Mouse (Mus musculus) CH12.LX (cell line): Measurements from ENCODE around the gene Olfr549. TPM values are rescaled to one million over a fixed set of nuclear protein-coding genes. Genes with fewer than 3 reads are reported as not detected.

ENCODE experiments used
- DNase-seq: peaks from one replicate; pipeline ENCODE4 v3.0.0-alpha.2; 2013; ENCODE audit errors: extremely low read depth
- H3K27ac ChIP-seq: 2 replicates; pipeline ENCODE4 v1.5.1; 2012; ENCODE audit warnings: low read depth, mild to moderate bottlenecking, control low read depth, moderate library complexity; ENCODE audit not compliant: insufficient read depth
- H3K27me3 ChIP-seq: replicated peaks from 2 replicates; pipeline ENCODE3; 2012; ENCODE audit warnings: inconsistent platforms
- H3K36me3 ChIP-seq, 2 experiments: replicated peaks in 1 of 2; 2 replicates each; pipeline versions ENCODE3 to v1.6.1; 2012; ENCODE audit warnings: inconsistent platforms in 1 of 2, low read length in 1 of 2, mild to moderate bottlenecking in 1 of 2, mixed read lengths in 1 of 2, moderate library complexity in 1 of 2; ENCODE audit not compliant: control insufficient read depth in 1 of 2, insufficient read depth in 1 of 2
- H3K4me1 ChIP-seq, 2 experiments: 2 replicates each; pipeline ENCODE4 v1.6.1; 2012; ENCODE audit warnings: inconsistent platforms in 1 of 2, moderate library complexity in 1 of 2; ENCODE audit not compliant: insufficient read depth in 2 of 2, control insufficient read depth in 1 of 2
- H3K4me2 ChIP-seq: 2 replicates; pipeline ENCODE4 v1.6.1; 2012; ENCODE audit warnings: low read depth, mild to moderate bottlenecking, control low read depth; ENCODE audit not compliant: poor library complexity, insufficient read depth, severe bottlenecking
- H3K4me3 ChIP-seq, 3 experiments: fragments of 150-350 bp in 1 of 3; sonication (generic) in 1 of 3; replicated peaks in 1 of 3; 2 replicates each; pipeline versions ENCODE3 to v1.5.1; 2011 to 2012; ENCODE audit warnings: low read depth in 2 of 3, low read length in 2 of 3, mild to moderate bottlenecking in 2 of 3, moderate library complexity in 2 of 3, control low read depth in 1 of 3, improper control_type of control experiment in 1 of 3, inconsistent platforms in 1 of 3, mixed read lengths in 1 of 3; ENCODE audit not compliant: poor library complexity in 1 of 3
- H3K79me2 ChIP-seq: replicated peaks from 2 replicates; pipeline ENCODE4 v1.6.1; 2012; ENCODE audit warnings: mild to moderate bottlenecking, moderate library complexity; ENCODE audit not compliant: control insufficient read depth, poor library complexity, insufficient read depth, severe bottlenecking; ENCODE audit errors: extremely low read depth
- H3K9ac ChIP-seq: 2 replicates; pipeline ENCODE4 v1.6.1; 2012; ENCODE audit warnings: low read depth, mild to moderate bottlenecking, control low read depth, moderate library complexity; ENCODE audit not compliant: insufficient read depth
- H3K9me3 ChIP-seq: replicated peaks from 2 replicates; pipeline ENCODE3; 2012; ENCODE audit warnings: low read length, inconsistent platforms, mixed read lengths
- ETS1 ChIP-seq: conservative IDR thresholded peaks from 2 replicates; pipeline ENCODE4 v1.6.1; 2012; ENCODE audit warnings: low read depth, mild to moderate bottlenecking, inconsistent platforms, low read length, improper control_type of control experiment, moderate library complexity
- GABPA ChIP-seq: IDR thresholded peaks from 2 replicates; pipeline ENCODE4 v1.6.1; 2012; ENCODE audit warnings: low read depth, low read length, improper control_type of control experiment, inconsistent platforms; ENCODE audit not compliant: insufficient replicate concordance
- MAZ ChIP-seq: IDR thresholded peaks from 2 replicates; pipeline ENCODE4 v1.6.1; 2012; ENCODE audit warnings: low read depth, mild to moderate bottlenecking, inconsistent platforms, low read length, improper control_type of control experiment, moderate library complexity
- MXI1 ChIP-seq: IDR thresholded peaks from 2 replicates; pipeline ENCODE4 v1.6.1; 2011; ENCODE audit warnings: mild to moderate bottlenecking, low read depth, low read length, improper control_type of control experiment
- POLR2A ChIP-seq: IDR thresholded peaks from 2 replicates; pipeline ENCODE4 v1.6.1; 2011; ENCODE audit warnings: low read depth, mild to moderate bottlenecking, improper control_type of control experiment, low read length
- RAD21 ChIP-seq: IDR thresholded peaks from 2 replicates; pipeline ENCODE4 v1.6.1; 2011; ENCODE audit warnings: low read depth, mild to moderate bottlenecking, low read length, improper control_type of control experiment, moderate library complexity
- RCOR1 ChIP-seq: conservative IDR thresholded peaks from 2 replicates; pipeline ENCODE4 v1.6.1; 2012; ENCODE audit warnings: low read depth, mild to moderate bottlenecking, inconsistent platforms, low read length, improper control_type of control experiment
- TCF12 ChIP-seq: IDR thresholded peaks from 2 replicates; pipeline ENCODE4 v1.6.1; 2014; ENCODE audit warnings: low read depth, mild to moderate bottlenecking, inconsistent platforms, low read length, improper control_type of control experiment
- ZKSCAN1 ChIP-seq: IDR thresholded peaks from 2 replicates; pipeline ENCODE4 v1.6.1; 2012; ENCODE audit warnings: low read depth, inconsistent platforms, low read length, improper control_type of control experiment, borderline replicate concordance
- ZMIZ1 ChIP-seq: IDR thresholded peaks from 2 replicates; pipeline ENCODE4 v1.6.1; 2012; ENCODE audit warnings: low read depth, mild to moderate bottlenecking, inconsistent platforms, low read length, improper control_type of control experiment
- ZNF384 ChIP-seq: IDR thresholded peaks from 2 replicates; pipeline ENCODE4 v1.6.1; 2012; ENCODE audit warnings: low read depth, low read length, improper control_type of control experiment, inconsistent platforms
- dilution Hi-C: fragments of 300-500 bp; cut with MboI; formaldehyde crosslinking; loops from 2 replicates; pipeline ENCODE4 v1.14.3; 2020; ENCODE audit warnings: low sequenced_read_pairs; ENCODE audit not compliant: extremely low pct_unique_long_range_greater_than_20kb, extremely low pct_ligation_motif_present
- in situ Hi-C: fragments of 300-500 bp; cut with MboI; formaldehyde crosslinking; loops from 3 replicates; pipeline ENCODE4 v1.14.3; 2019; ENCODE audit warnings: low sequenced_read_pairs, low pct_ligation_motif_present, low pct_unique_long_range_greater_than_20kb, mixed read lengths
- polyA plus RNA-seq: library from polyadenylated mRNA; unstranded; fragments of >175 nt; gene quantifications from 2 replicates; pipeline ENCODE4 v1.2.1, GENCODE M21; 2012; ENCODE audit warnings: low read depth; ENCODE audit not compliant: insufficient read length
- total RNA-seq, 2 experiments: library from RNA; depleted of rRNA; stranded (reverse); fragments of 300-350 nt in 1 of 2; fragments of >200 nt in 1 of 2; gene quantifications; 2 replicates each; pipeline ENCODE4 v1.2.3; 2012 to 2014

The Olfr549 gene
- total and polyA plus RNA-seq, 3 experiments = not detected

GRCm38 (mm10) chr7:102591786-102592185 is 42.1 kb downstream of the Olfr549 start, which contains the start of gene Olfr551:
Olfr551 (minus strand) TSS chr7:102591886.
- Histone ChIP-seq H3K27ac (no peak within 1 kb of the TSS), H3K4me3 (no peak within 1 kb of the TSS), H3K9ac (no peak within 1 kb of the TSS), H3K9me3 (no peaks in the 10 kb centered on the region), H3K36me3 (no peaks in the 10 kb centered on the region), H3K79me2 (no peaks in the 10 kb centered on the region), H3K4me2 (no peak within 1 kb of the TSS), H3K4me1 (peaks cover 0 to 9% of the 10 kb centered on the region in 2 experiments; a peak in 2 of 4 replicates), H3K27me3 (no peaks in the 10 kb centered on the region)
- dilution Hi-C loops = no loop called here
- TF ChIP-seq TCF12 = no peak
- TF ChIP-seq MXI1 = no peak
- TF ChIP-seq MAZ = no peak
- TF ChIP-seq RCOR1 = no peak
- no peak for TF ChIP-seq GABPA
- no peak for DNase-seq
- in situ Hi-C loops = no loop called here

DNA sequence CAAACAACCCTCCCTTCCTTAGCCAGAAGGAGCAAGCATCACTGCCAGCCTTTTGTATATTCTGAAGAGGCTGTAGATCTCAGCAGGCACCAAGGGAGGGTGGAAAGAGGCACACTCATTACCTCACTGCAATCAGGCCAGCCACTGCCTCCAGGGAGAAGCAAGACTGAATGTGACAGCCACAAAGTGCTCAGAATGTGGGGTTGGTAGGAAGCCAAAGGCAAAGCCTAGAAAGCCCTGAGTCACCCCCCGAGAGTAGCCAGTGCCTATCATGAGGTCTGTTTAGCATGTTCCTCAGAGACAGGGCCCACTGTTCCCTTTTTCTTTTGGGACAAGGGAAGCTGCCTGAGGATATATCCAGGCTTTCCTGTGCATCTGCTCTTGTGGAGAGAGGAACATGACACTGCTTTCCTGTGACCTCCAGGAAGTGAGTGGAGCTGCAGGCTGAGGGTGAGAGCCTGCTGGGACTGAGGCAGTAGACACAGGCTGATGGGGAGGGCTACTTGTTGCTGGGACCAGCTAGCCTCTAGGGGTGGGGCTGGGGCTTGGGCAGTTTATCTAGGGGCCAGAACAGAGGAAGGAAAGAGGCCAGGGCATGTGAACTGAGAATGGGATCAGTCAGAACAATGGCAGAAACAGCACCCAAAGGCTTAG is 47.8 kb downstream of the Olfr549 start, which contains the start of gene Olfr552:
Gene Olfr552 (plus strand): TSS at position 393 of the 654 bp plus-strand sequence.
- no peaks in the 10 kb centered on the region for H3K9me3 ChIP-seq
- H3K4me3 ChIP-seq = no peak within 1 kb of the TSS
- H3K79me2 ChIP-seq = no peaks in the 10 kb centered on the region
- H3K4me2 ChIP-seq = no peak within 1 kb of the TSS
- no peaks in the 10 kb centered on the region for H3K36me3 ChIP-seq
- TF ChIP-seq RAD21 = no peak
- no peak for TF ChIP-seq ZMIZ1
- TF ChIP-seq ZNF384 = no peak
- no peak for TF ChIP-seq ETS1
- no peak for TF ChIP-seq ZKSCAN1
- no peak for TF ChIP-seq POLR2A
- in situ Hi-C loops = no loop called here
- H3K27ac ChIP-seq = no peak within 1 kb of the TSS
- peaks cover 0 to 8% of the 10 kb centered on the region in 2 experiments; a peak in 1 of 4 replicates for H3K4me1 ChIP-seq
- dilution Hi-C loops = no loop called here
- H3K9ac ChIP-seq = no peak within 1 kb of the TSS
- no peaks in the 10 kb centered on the region for H3K27me3 ChIP-seq
- peak; percentile 6 for DNase-seq

Other genes starting within 250 kb of the Olfr549 start
Only the 20 nearest of the 22 such genes appear.
- gene Rrm1, start 108.2 kb upstream of the Olfr549 start, total RNA-seq (2012; rRNA removed) = 156 and 191 TPM in 2 replicates
- gene Rrm1, start 108.2 kb upstream of the Olfr549 start, total RNA-seq (2014; rRNA removed) = 227 and 253 TPM in 2 replicates
- 248 and 308 TPM in 2 replicates for gene Rrm1, start 108.2 kb upstream of the Olfr549 start, polyA plus RNA-seq
- not detected in 2 replicates for gene Olfr543, start 68.2 kb upstream of the Olfr549 start, total RNA-seq (2012; rRNA removed)
- not detected in 2 replicates for gene Olfr543, start 68.2 kb upstream of the Olfr549 start, total RNA-seq (2014; rRNA removed)
- 0.89 and 1.1 TPM in 2 replicates for gene Olfr543, start 68.2 kb upstream of the Olfr549 start, polyA plus RNA-seq
- gene Olfr544, start 61.6 kb upstream of the Olfr549 start, total RNA-seq (2012; rRNA removed) = not detected in 2 replicates
- gene Olfr544, start 61.6 kb upstream of the Olfr549 start, total RNA-seq (2014; rRNA removed) = not detected in 2 replicates
- 0.07 and 0.23 TPM in 2 replicates for gene Olfr544, start 61.6 kb upstream of the Olfr549 start, polyA plus RNA-seq
- not detected in 2 replicates for gene Olfr545, start 50.3 kb upstream of the Olfr549 start, total RNA-seq (2012; rRNA removed)
- gene Olfr545, start 50.3 kb upstream of the Olfr549 start, total RNA-seq (2014; rRNA removed) = not detected in 2 replicates
- not detected in 2 replicates for gene Olfr545, start 50.3 kb upstream of the Olfr549 start, polyA plus RNA-seq
- gene Olfr547, start 15.1 kb upstream of the Olfr549 start, total RNA-seq (2012; rRNA removed) = not detected in 2 replicates
- gene Olfr547, start 15.1 kb upstream of the Olfr549 start, total RNA-seq (2014; rRNA removed) = not detected in 2 replicates
- not detected in 2 replicates for gene Olfr547, start 15.1 kb upstream of the Olfr549 start, polyA plus RNA-seq
- gene Olfr548-ps1, start 9.0 kb upstream of the Olfr549 start, total RNA-seq (2012; rRNA removed) = not detected in 2 replicates
- not detected in 2 replicates for gene Olfr548-ps1, start 9.0 kb upstream of the Olfr549 start, total RNA-seq (2014; rRNA removed)
- not detected in 2 replicates for gene Olfr548-ps1, start 9.0 kb upstream of the Olfr549 start, polyA plus RNA-seq
- 10.4 and 10.5 TPM in 2 replicates for gene Trim21, start 15.6 kb downstream of the Olfr549 start, total RNA-seq (2012; rRNA removed)
- 15.4 and 16.1 TPM in 2 replicates for gene Trim21, start 15.6 kb downstream of the Olfr549 start, total RNA-seq (2014; rRNA removed)
- 16.5 TPM in 2 replicates for gene Trim21, start 15.6 kb downstream of the Olfr549 start, polyA plus RNA-seq
- not detected in 2 replicates for gene Olfr550, start 21.6 kb downstream of the Olfr549 start, total RNA-seq (2012; rRNA removed)
- not detected in 2 replicates for gene Olfr550, start 21.6 kb downstream of the Olfr549 start, total RNA-seq (2014; rRNA removed)
- gene Olfr550, start 21.6 kb downstream of the Olfr549 start, polyA plus RNA-seq = not detected in 2 replicates
- not detected in 2 replicates for gene Olfr551, start 42.0 kb downstream of the Olfr549 start, total RNA-seq (2012; rRNA removed)
- not detected in 2 replicates for gene Olfr551, start 42.0 kb downstream of the Olfr549 start, total RNA-seq (2014; rRNA removed)
- gene Olfr551, start 42.0 kb downstream of the Olfr549 start, polyA plus RNA-seq = not detected in 2 replicates
- gene Olfr552, start 47.9 kb downstream of the Olfr549 start, total RNA-seq (2012; rRNA removed) = not detected in 2 replicates
- not detected in 2 replicates for gene Olfr552, start 47.9 kb downstream of the Olfr549 start, total RNA-seq (2014; rRNA removed)
- 0.16 TPM in 1 of 2 replicates, not detected in the other for gene Olfr552, start 47.9 kb downstream of the Olfr549 start, polyA plus RNA-seq
- gene Olfr553, start 68.3 kb downstream of the Olfr549 start, total RNA-seq (2012; rRNA removed) = not detected in 2 replicates
- not detected in 2 replicates for gene Olfr553, start 68.3 kb downstream of the Olfr549 start, total RNA-seq (2014; rRNA removed)
- not detected in 2 replicates for gene Olfr553, start 68.3 kb downstream of the Olfr549 start, polyA plus RNA-seq
- not detected in 2 replicates for gene Olfr554, start 88.6 kb downstream of the Olfr549 start, total RNA-seq (2012; rRNA removed)
- gene Olfr554, start 88.6 kb downstream of the Olfr549 start, total RNA-seq (2014; rRNA removed) = not detected in 2 replicates
- not detected in 2 replicates for gene Olfr554, start 88.6 kb downstream of the Olfr549 start, polyA plus RNA-seq
- gene Olfr555, start 109.0 kb downstream of the Olfr549 start, total RNA-seq (2012; rRNA removed) = not detected in 2 replicates
- gene Olfr555, start 109.0 kb downstream of the Olfr549 start, total RNA-seq (2014; rRNA removed) = not detected in 2 replicates
- not detected in 2 replicates for gene Olfr555, start 109.0 kb downstream of the Olfr549 start, polyA plus RNA-seq
- gene Olfr556, start 115.0 kb downstream of the Olfr549 start, total RNA-seq (2012; rRNA removed) = not detected in 2 replicates
- not detected in 2 replicates for gene Olfr556, start 115.0 kb downstream of the Olfr549 start, total RNA-seq (2014; rRNA removed)
- gene Olfr556, start 115.0 kb downstream of the Olfr549 start, polyA plus RNA-seq = not detected in 2 replicates
- gene Trim68, start 137.5 kb downstream of the Olfr549 start, total RNA-seq (2012; rRNA removed) = 6.5 and 8.1 TPM in 2 replicates
- 7.7 and 8.0 TPM in 2 replicates for gene Trim68, start 137.5 kb downstream of the Olfr549 start, total RNA-seq (2014; rRNA removed)
- gene Trim68, start 137.5 kb downstream of the Olfr549 start, polyA plus RNA-seq = 10.9 and 11.6 TPM in 2 replicates
- gene Olfr557, start 146.0 kb downstream of the Olfr549 start, total RNA-seq (2012; rRNA removed) = not detected in 2 replicates
- gene Olfr557, start 146.0 kb downstream of the Olfr549 start, total RNA-seq (2014; rRNA removed) = not detected in 2 replicates
- not detected in 2 replicates for gene Olfr557, start 146.0 kb downstream of the Olfr549 start, polyA plus RNA-seq
- not detected in 2 replicates for gene Olfr558, start 152.3 kb downstream of the Olfr549 start, total RNA-seq (2012; rRNA removed)
- gene Olfr558, start 152.3 kb downstream of the Olfr549 start, total RNA-seq (2014; rRNA removed) = not detected in 2 replicates
- gene Olfr558, start 152.3 kb downstream of the Olfr549 start, polyA plus RNA-seq = not detected in 2 replicates
- gene Olfr33, start 169.2 kb downstream of the Olfr549 start, total RNA-seq (2012; rRNA removed) = not detected in 2 replicates
- gene Olfr33, start 169.2 kb downstream of the Olfr549 start, total RNA-seq (2014; rRNA removed) = not detected in 2 replicates
- not detected in 2 replicates for gene Olfr33, start 169.2 kb downstream of the Olfr549 start, polyA plus RNA-seq
- gene Olfr559, start 177.6 kb downstream of the Olfr549 start, total RNA-seq (2012; rRNA removed) = not detected in 2 replicates
- not detected in 2 replicates for gene Olfr559, start 177.6 kb downstream of the Olfr549 start, total RNA-seq (2014; rRNA removed)
- not detected in 2 replicates for gene Olfr559, start 177.6 kb downstream of the Olfr549 start, polyA plus RNA-seq
- gene Olfr560, start 209.5 kb downstream of the Olfr549 start, total RNA-seq (2012; rRNA removed) = not detected in 2 replicates
- not detected in 2 replicates for gene Olfr560, start 209.5 kb downstream of the Olfr549 start, total RNA-seq (2014; rRNA removed)
- gene Olfr560, start 209.5 kb downstream of the Olfr549 start, polyA plus RNA-seq = not detected in 2 replicates